Mouse (Mus musculus) intestine, embryonic 14.5 days (tissue): Measurements from ENCODE around the gene Slamf1. TPM values are rescaled to one million over a fixed set of nuclear protein-coding genes. Genes with fewer than 3 reads are reported as not detected.
"Not testable (repeated sequence)": the region's sequence is repeated elsewhere in the genome, so short reads cannot be mapped to it uniquely, and the experiment has no call there.

ENCODE experiments used
- ATAC-seq: fragments of 200-750 bp; cut with Nextera tagmentation; replicated peaks from 2 replicates; pipeline ENCODE4 v1.8.0; 2017; ENCODE audit warnings: low read depth, moderate number of reproducible peaks, moderate TSS enrichment, moderate library complexity; ENCODE audit not compliant: low FRiP score, low TSS enrichment
- DNase-seq: peaks from one replicate; pipeline ENCODE4 v3.0.0-alpha.2; 2018; ENCODE audit warnings: low spot score
- H3K27ac ChIP-seq: fragments of 300-500 bp; sonication (generic); 2 replicates; pipeline ENCODE4 v1.5.1; 2014; ENCODE audit warnings: low read depth, mild to moderate bottlenecking, control low read depth
- H3K27me3 ChIP-seq: fragments of 300-500 bp; sonication (generic); replicated peaks from 2 replicates; pipeline ENCODE4 v1.6.1; 2014; ENCODE audit warnings: low read length, control low read depth; ENCODE audit not compliant: control insufficient read depth, insufficient read depth
- H3K36me3 ChIP-seq: fragments of 300-500 bp; sonication (generic); 2 replicates; pipeline ENCODE4 v1.6.1; 2014; ENCODE audit warnings: low read length, control low read depth; ENCODE audit not compliant: control insufficient read depth, insufficient read depth
- H3K4me1 ChIP-seq: fragments of 300-500 bp; sonication (generic); replicated peaks from 2 replicates; pipeline ENCODE4 v1.6.1; 2014; ENCODE audit warnings: low read length, control low read depth, mixed read lengths; ENCODE audit not compliant: control insufficient read depth, insufficient read depth
- H3K4me2 ChIP-seq: fragments of 300-500 bp; sonication (generic); 2 replicates; pipeline ENCODE4 v1.6.1; 2014; ENCODE audit warnings: low read length
- H3K4me3 ChIP-seq: fragments of 300-500 bp; sonication (generic); 2 replicates; pipeline ENCODE4 v1.5.1; 2014; ENCODE audit warnings: low read depth, low read length, control low read depth, mixed read lengths
- H3K9ac ChIP-seq: fragments of 300-500 bp; sonication (generic); 2 replicates; pipeline ENCODE4 v1.6.1; 2014; ENCODE audit warnings: mild to moderate bottlenecking, low read length
- H3K9me3 ChIP-seq: fragments of 300-500 bp; sonication (generic); 2 replicates; pipeline ENCODE4 v1.6.1; 2016; ENCODE audit warnings: low read length, control low read depth; ENCODE audit not compliant: control insufficient read depth
- WGBS: fragments of 180-500 bp; shearing (Covaris S2); extraction: QIAGEN DNeasy Blood & Tissue Kit; methylation state at CpG from one replicate; pipeline ENCODE4 v1.1.7; 2014; 5-methylcytosine and 5-hydroxymethylcytosine counted together
- polyA plus RNA-seq: library from polyadenylated mRNA; unstranded; fragments of >200 nt; fragmentation: Nextera tagmentation; extraction: Ambion mirVana; gene quantifications from 2 replicates; pipeline ENCODE4 v1.2.1, GENCODE M21; 2014

The Slamf1 gene
- polyA plus RNA-seq, 1 experiment from 2014 or later, result 0.15 TPM

- no peaks in the 10 kb centered on the region for H3K9me3 ChIP-seq
- H3K27ac ChIP-seq, result no peak overlapping the region
- no peaks in the 10 kb centered on the region for H3K36me3 ChIP-seq
- H3K9ac ChIP-seq, result no peak overlapping the region
- H3K4me1 ChIP-seq, result no peaks in the 10 kb centered on the region; the same call in 1 of the 2 replicates
- H3K27me3 ChIP-seq, result no peaks in the 10 kb centered on the region
- no peak overlapping the region for H3K4me3 ChIP-seq
- 82% methylated on average over 3 of the region's 3 CpGs for WGBS
- DNase-seq (no peak), ATAC-seq (no peak)
- no peak overlapping the region for H3K4me2 ChIP-seq
Measured at GRCm38 (mm10) chr1:171789407-171789806, 22.5 kb downstream of the Slamf1 start.

GRCm38 (mm10) chr1:171791491-171791890 lies 24.6 kb downstream of the Slamf1 start:
- DNase-seq (no peak), ATAC-seq (no peak)
- Histone ChIP-seq H3K27me3 (no peaks in the 10 kb centered on the region), H3K4me1 (no peaks in the 10 kb centered on the region; the same call in 1 of the 2 replicates), H3K4me3 (no peak overlapping the region), H3K9ac (no peak overlapping the region), H3K9me3 (no peaks in the 10 kb centered on the region), H3K4me2 (no peak overlapping the region), H3K27ac (no peak overlapping the region), H3K36me3 (no peaks in the 10 kb centered on the region)
- WGBS, result 85% methylated on average over 3 of the region's 3 CpGs

GRCm38 (mm10) chr1:171796185-171796584 lies 29.3 kb downstream of the Slamf1 start:
- Histone ChIP-seq H3K9me3 (no peaks in the 10 kb centered on the region), H3K4me2 (no peak overlapping the region), H3K4me1 (no peaks in the 10 kb centered on the region), H3K27me3 (no peaks in the 10 kb centered on the region), H3K27ac (no peak overlapping the region), H3K36me3 (no peaks in the 10 kb centered on the region), H3K9ac (no peak overlapping the region), H3K4me3 (no peak overlapping the region)
- ATAC-seq (no peak), DNase-seq (no peak)
- WGBS, result 59% methylated on average over 2 of the region's 2 CpGs

- H3K36me3 ChIP-seq, result no peaks in the 10 kb centered on the region
- no peak for DNase-seq
- ATAC-seq, result no peak
- H3K9ac ChIP-seq, result no peak overlapping the region
- H3K27me3 ChIP-seq, result no peaks in the 10 kb centered on the region
- WGBS, result 83% methylated on average over 1 of the region's 1 CpGs
- no peak overlapping the region for H3K27ac ChIP-seq
- no peaks in the 10 kb centered on the region for H3K9me3 ChIP-seq
- H3K4me1 ChIP-seq, result no peaks in the 10 kb centered on the region
- no peak overlapping the region for H3K4me3 ChIP-seq
- no peak overlapping the region for H3K4me2 ChIP-seq
Measured at GRCm38 (mm10) chr1:171797840-171798239, 30.9 kb downstream of the Slamf1 start.

GRCm38 (mm10) chr1:171799648-171800047 lies 32.7 kb downstream of the Slamf1 start:
- no peak overlapping the region for H3K4me3 ChIP-seq
- no peak overlapping the region for H3K27ac ChIP-seq
- ATAC-seq (no peak), DNase-seq (no peak)
- WGBS, result 82% methylated on average over 4 of the region's 4 CpGs
- H3K4me1 ChIP-seq, result no peaks in the 10 kb centered on the region
- no peak overlapping the region for H3K9ac ChIP-seq
- no peak overlapping the region for H3K4me2 ChIP-seq
- no peaks in the 10 kb centered on the region for H3K9me3 ChIP-seq
- no peaks in the 10 kb centered on the region for H3K36me3 ChIP-seq
- H3K27me3 ChIP-seq, result no peaks in the 10 kb centered on the region

GRCm38 (mm10) chr1:171811048-171811447 lies 44.1 kb downstream of the Slamf1 start:
- not testable (repeated sequence) for DNase-seq, H3K4me3 ChIP-seq, H3K4me1 ChIP-seq, H3K36me3 ChIP-seq, ATAC-seq, H3K27me3 ChIP-seq, H3K9me3 ChIP-seq, H3K27ac ChIP-seq, H3K4me2 ChIP-seq, H3K9ac ChIP-seq
- 76% methylated on average over 1 of the region's 1 CpGs for WGBS

GRCm38 (mm10) chr1:171815545-171816439 lies 48.9 kb downstream of the Slamf1 start:
- Histone ChIP-seq H3K4me2 (no peak overlapping the region), H3K36me3 (no peaks in the 10 kb centered on the region), H3K4me1 (no peaks in the 10 kb centered on the region), H3K4me3 (no peak overlapping the region), H3K9me3 (no peaks in the 10 kb centered on the region), H3K9ac (no peak overlapping the region), H3K27ac (no peak overlapping the region), H3K27me3 (no peaks in the 10 kb centered on the region)
- ATAC-seq, result peak; percentile 75; the same call in 1 of the 2 replicates
- peak; percentile 58 for DNase-seq
- 14% methylated on average over 8 of the region's 8 CpGs for WGBS

GRCm38 (mm10) chr1:171816991-171817390 lies 50.1 kb downstream of the Slamf1 start:
- Histone ChIP-seq H3K36me3 (no peaks in the 10 kb centered on the region), H3K9ac (no peak overlapping the region), H3K4me1 (no peaks in the 10 kb centered on the region), H3K4me3 (no peak overlapping the region), H3K9me3 (no peaks in the 10 kb centered on the region), H3K4me2 (no peak overlapping the region), H3K27me3 (no peaks in the 10 kb centered on the region), H3K27ac (no peak overlapping the region)
- no peak for ATAC-seq
- WGBS, result 85% methylated on average over 4 of the region's 4 CpGs
- DNase-seq, result no peak

GRCm38 (mm10) chr1:171821331-171821730 lies 54.4 kb downstream of the Slamf1 start:
- WGBS, result 55% methylated on average over 1 of the region's 1 CpGs
- Histone ChIP-seq H3K27ac (no peak overlapping the region), H3K9ac (no peak overlapping the region), H3K36me3 (no peaks in the 10 kb centered on the region), H3K9me3 (no peaks in the 10 kb centered on the region), H3K4me2 (no peak overlapping the region), H3K4me3 (no peak overlapping the region), H3K27me3 (no peaks in the 10 kb centered on the region), H3K4me1 (no peaks in the 10 kb centered on the region)
- ATAC-seq (no peak), DNase-seq (no peak)
